ENCODE assay signal across 8 mouse cellular contexts in the genomic region with DNA sequence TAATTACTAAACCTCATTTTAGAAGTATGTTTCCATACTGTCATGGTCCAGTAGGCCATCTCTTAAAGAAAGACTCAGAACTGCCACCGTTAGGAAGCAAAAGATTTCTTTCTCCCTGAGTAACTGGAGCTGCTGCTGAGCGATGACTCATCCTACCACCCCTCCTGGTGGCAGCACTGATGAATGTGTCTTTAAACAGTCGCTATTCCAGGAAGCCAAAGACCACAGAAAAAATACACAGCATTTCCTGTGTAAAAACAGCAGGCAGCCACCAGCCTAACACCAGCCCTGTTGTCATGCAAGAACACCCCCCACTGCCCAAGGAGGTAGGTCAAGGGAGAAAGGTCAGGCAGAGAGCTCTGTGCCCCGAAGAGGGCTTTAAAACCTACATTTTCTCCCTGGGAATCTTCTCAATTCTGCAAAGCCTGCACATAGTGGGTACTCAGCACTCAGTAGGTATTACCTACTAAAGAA.
DNase-seq lines count a peak whose midpoint lies in the region; ATAC-seq and TF ChIP-seq lines count a peak whose summit lies in the region.

No protein-coding gene starts in this region.

- TF ChIP-seq CTCF in hindbrain, postnatal 0 days (IDR thresholded peaks at IDR 0.05; ENCODE audit: low read depth) = peak; percentile 75

- H3K4me1 ChIP-seq in hindbrain, postnatal 0 days (ENCODE audit: insufficient read depth, low read length) = peaks cover 3% of the 10 kb centered on the region; the same call in 1 of the 2 replicates

- H3K27ac ChIP-seq in hindbrain, postnatal 0 days = peak overlapping the region; percentile 78

- DNase-seq in ZHBTc4 (ENCODE audit: low read depth, low spot score) (peak; percentile 97), MN1 (ENCODE audit: low spot score) (no peak)
- DNase-seq in cerebellum, adult 9-11 months = peak; percentile 24
- peak; percentile 49 to 54 for DNase-seq in frontal cortex, postnatal 10 days (ENCODE audit: low spot score in 2 of 2)
- DNase-seq in hindbrain, postnatal 0 days (ENCODE audit: low spot score) = peak; percentile 71
- DNase-seq in left cerebral cortex, adult 9 months (ENCODE audit: low spot score in 2 of 2) = peak; percentile 18 to 66
- DNase-seq in lung, postnatal 4 days = peak; percentile 74 to 86
- peak; percentile 71 to 72 for DNase-seq in right cerebral cortex, adult 2 months (ENCODE audit: low spot score in 2 of 2)

- H3K27me3 ChIP-seq in hindbrain, postnatal 0 days (ENCODE audit: insufficient read depth, low read length) = no peaks in the 10 kb centered on the region

- no peak overlapping the region for H3K4me3 ChIP-seq in hindbrain, postnatal 0 days (ENCODE audit: low read length)

- H3K9ac ChIP-seq in hindbrain, postnatal 0 days (replicated peaks; ENCODE audit: low read length) = no peak overlapping the region

- 5% methylated on average over 4 of the region's 4 CpGs for WGBS in hindbrain, postnatal 0 days

- peak overlapping the region; percentile 64 for H3K4me2 ChIP-seq in hindbrain, postnatal 0 days (ENCODE audit: low read depth, low read length)

- ATAC-seq in hindbrain, postnatal 0 days = peak; percentile 66

- H3K9me3 ChIP-seq in hindbrain, postnatal 0 days (ENCODE audit: low read length) = no peaks in the 10 kb centered on the region

- H3K36me3 ChIP-seq in hindbrain, postnatal 0 days (ENCODE audit: insufficient read depth, low read length) = no peaks in the 10 kb centered on the region
